Mouse (Mus musculus): ENCODE results near the gene Akap5. TPM values are rescaled to one million over a fixed set of nuclear protein-coding genes. Genes with fewer than 3 reads are reported as not detected.

The Akap5 gene
- polyA plus RNA-seq, 1 experiment from 2014 or later: 12.3 TPM

GRCm38 (mm10) chr12:76360868-76361267, 36.2 kb downstream of the Akap5 start:
- Histone ChIP-seq H3K27ac (ENCODE audit: low read depth, low read length) (no peak overlapping the region), H3K9ac (ENCODE audit: low read depth, low read length) (no peak overlapping the region), H3K36me3 (ENCODE audit: control insufficient read depth, insufficient read depth, low read length) (no peaks in the 10 kb centered on the region), H3K4me3 (ENCODE audit: low read length) (no peak overlapping the region), H3K4me2 (ENCODE audit: low read length) (no peak overlapping the region), H3K9me3 (ENCODE audit: control insufficient read depth, low read length) (no peaks in the 10 kb centered on the region), H3K27me3 (replicated peaks; ENCODE audit: control insufficient read depth, insufficient read depth, low read length) (no peaks in the 10 kb centered on the region), H3K4me1 (ENCODE audit: control insufficient read depth, insufficient read depth, low read depth, low read length) (peaks cover 3% of the 10 kb centered on the region; the same call in 1 of the 2 replicates)
- 45% methylated on average over 1 of the region's 1 CpGs for WGBS
- no peak for ATAC-seq

- 72% methylated on average over 9 of the region's 9 CpGs for WGBS
- no peaks in the 10 kb centered on the region for H3K9me3 ChIP-seq (ENCODE audit: control insufficient read depth, low read length)
- no peak overlapping the region for H3K9ac ChIP-seq (ENCODE audit: low read depth, low read length)
- no peaks in the 10 kb centered on the region for H3K27me3 ChIP-seq (replicated peaks; ENCODE audit: control insufficient read depth, insufficient read depth, low read length)
- H3K4me1 ChIP-seq (ENCODE audit: control insufficient read depth, insufficient read depth, low read depth, low read length): peaks cover 3% of the 10 kb centered on the region; the same call in 1 of the 2 replicates
- no peak for ATAC-seq
- no peak overlapping the region for H3K4me2 ChIP-seq (ENCODE audit: low read length)
- no peak overlapping the region for H3K4me3 ChIP-seq (ENCODE audit: low read length)
- no peaks in the 10 kb centered on the region for H3K36me3 ChIP-seq (ENCODE audit: control insufficient read depth, insufficient read depth, low read length)
- H3K27ac ChIP-seq (ENCODE audit: low read depth, low read length): no peak overlapping the region
These were observed 37.0 kb downstream of the Akap5 start for GRCm38 (mm10) chr12:76361405-76362302.

- H3K9ac ChIP-seq (ENCODE audit: low read depth, low read length): no peak overlapping the region
These were observed 37.6 kb downstream of the Akap5 start for GRCm38 (mm10) chr12:76362303-76362676.

GRCm38 (mm10) chr12:76366276-76366675, 41.6 kb downstream of the Akap5 start:
- H3K9me3 ChIP-seq (ENCODE audit: control insufficient read depth, low read length): no peaks in the 10 kb centered on the region
- WGBS: 84% methylated on average over 3 of the region's 3 CpGs

More at GRCm38 (mm10) chr12:76362303-76362676, 37.6 kb downstream of the Akap5 start:
- Histone ChIP-seq H3K9me3 (ENCODE audit: control insufficient read depth, low read length) (no peaks in the 10 kb centered on the region), H3K27ac (ENCODE audit: low read depth, low read length) (no peak overlapping the region), H3K4me2 (ENCODE audit: low read length) (no peak overlapping the region), H3K36me3 (ENCODE audit: control insufficient read depth, insufficient read depth, low read length) (no peaks in the 10 kb centered on the region), H3K4me1 (ENCODE audit: control insufficient read depth, insufficient read depth, low read depth, low read length) (peaks cover 8% of the 10 kb centered on the region), H3K27me3 (replicated peaks; ENCODE audit: control insufficient read depth, insufficient read depth, low read length) (no peaks in the 10 kb centered on the region), H3K4me3 (ENCODE audit: low read length) (no peak overlapping the region)
- no peak for ATAC-seq
- 88% methylated on average over 9 of the region's 9 CpGs for WGBS

GRCm38 (mm10) chr12:76367096-76367995, 42.7 kb downstream of the Akap5 start:
- ATAC-seq: no peak
- Histone ChIP-seq H3K9me3 (ENCODE audit: control insufficient read depth, low read length) (no peaks in the 10 kb centered on the region), H3K36me3 (ENCODE audit: control insufficient read depth, insufficient read depth, low read length) (no peaks in the 10 kb centered on the region), H3K4me1 (ENCODE audit: control insufficient read depth, insufficient read depth, low read depth, low read length) (peaks cover 27% of the 10 kb centered on the region), H3K27me3 (replicated peaks; ENCODE audit: control insufficient read depth, insufficient read depth, low read length) (no peaks in the 10 kb centered on the region), H3K27ac (ENCODE audit: low read depth, low read length) (0 out of 2 replicates have a peak overlapping the region, but pooled peaks have one; percentile 34), H3K4me3 (ENCODE audit: low read length) (peak overlapping the region; percentile 5; the same call in 1 of the 2 replicates), H3K4me2 (ENCODE audit: low read length) (peak overlapping the region; percentile 88), H3K9ac (ENCODE audit: low read depth, low read length) (0 out of 2 replicates have a peak overlapping the region, but pooled peaks have one; percentile 100)
- 24% methylated on average over 14 of the region's 14 CpGs for WGBS

More at GRCm38 (mm10) chr12:76366276-76366675, 41.6 kb downstream of the Akap5 start:
- Histone ChIP-seq H3K4me1 (ENCODE audit: control insufficient read depth, insufficient read depth, low read depth, low read length) (peaks cover 21% of the 10 kb centered on the region), H3K36me3 (ENCODE audit: control insufficient read depth, insufficient read depth, low read length) (no peaks in the 10 kb centered on the region), H3K4me3 (ENCODE audit: low read length) (no peak overlapping the region), H3K27ac (ENCODE audit: low read depth, low read length) (no peak overlapping the region), H3K9ac (ENCODE audit: low read depth, low read length) (no peak overlapping the region), H3K27me3 (replicated peaks; ENCODE audit: control insufficient read depth, insufficient read depth, low read length) (no peaks in the 10 kb centered on the region), H3K4me2 (ENCODE audit: low read length) (no peak overlapping the region)
- no peak for ATAC-seq

GRCm38 (mm10) chr12:76368201-76368789, 43.6 kb downstream of the Akap5 start:
- peak overlapping the region; percentile 97 for H3K4me3 ChIP-seq (ENCODE audit: low read length)
- peak overlapping the region; percentile 100 for H3K9ac ChIP-seq (ENCODE audit: low read depth, low read length)
- no peaks in the 10 kb centered on the region for H3K9me3 ChIP-seq (ENCODE audit: control insufficient read depth, low read length)
- 8% methylated on average over 9 of the region's 9 CpGs for WGBS
- H3K36me3 ChIP-seq (ENCODE audit: control insufficient read depth, insufficient read depth, low read length): no peaks in the 10 kb centered on the region
- peak overlapping the region; percentile 88 for H3K4me2 ChIP-seq (ENCODE audit: low read length)
- no peaks in the 10 kb centered on the region for H3K27me3 ChIP-seq (replicated peaks; ENCODE audit: control insufficient read depth, insufficient read depth, low read length)
- ATAC-seq: no peak
- peak overlapping the region; percentile 99 for H3K27ac ChIP-seq (ENCODE audit: low read depth, low read length)
- H3K4me1 ChIP-seq (ENCODE audit: control insufficient read depth, insufficient read depth, low read depth, low read length): peaks cover 27% of the 10 kb centered on the region

- no peaks in the 10 kb centered on the region for H3K36me3 ChIP-seq (ENCODE audit: control insufficient read depth, insufficient read depth, low read length)
- H3K9ac ChIP-seq (ENCODE audit: low read depth, low read length): peak overlapping the region; percentile 100
- peak overlapping the region; percentile 97 for H3K4me3 ChIP-seq (ENCODE audit: low read length)
- under 1% methylated on average over 24 of the region's 26 CpGs for WGBS
- peak; percentile 48 for ATAC-seq
- H3K4me1 ChIP-seq (ENCODE audit: control insufficient read depth, insufficient read depth, low read depth, low read length): peaks cover 27% of the 10 kb centered on the region
- peak overlapping the region; percentile 88 for H3K4me2 ChIP-seq (ENCODE audit: low read length)
- no peaks in the 10 kb centered on the region for H3K9me3 ChIP-seq (ENCODE audit: control insufficient read depth, low read length)
- no peaks in the 10 kb centered on the region for H3K27me3 ChIP-seq (replicated peaks; ENCODE audit: control insufficient read depth, insufficient read depth, low read length)
- peak overlapping the region; percentile 99 for H3K27ac ChIP-seq (ENCODE audit: low read depth, low read length)
These were observed 44.1 kb downstream of the Akap5 start for GRCm38 (mm10) chr12:76368790-76369205.

- H3K9ac ChIP-seq (ENCODE audit: low read depth, low read length): peak within 1 kb of the TSS; percentile 100
- peak within 1 kb of the TSS; percentile 88 for H3K4me2 ChIP-seq (ENCODE audit: low read length)
- peak within 1 kb of the TSS; percentile 97 for H3K4me3 ChIP-seq (ENCODE audit: low read length)
- no peaks in the 10 kb centered on the region for H3K36me3 ChIP-seq (ENCODE audit: control insufficient read depth, insufficient read depth, low read length)
- under 1% methylated on average over 85 of the region's 96 CpGs for WGBS
- H3K4me1 ChIP-seq (ENCODE audit: control insufficient read depth, insufficient read depth, low read depth, low read length): peaks cover 27% of the 10 kb centered on the region
- H3K27ac ChIP-seq (ENCODE audit: low read depth, low read length): peak within 1 kb of the TSS; percentile 99
- H3K9me3 ChIP-seq (ENCODE audit: control insufficient read depth, low read length): no peaks in the 10 kb centered on the region
- no peaks in the 10 kb centered on the region for H3K27me3 ChIP-seq (replicated peaks; ENCODE audit: control insufficient read depth, insufficient read depth, low read length)
- ATAC-seq: peak; percentile 95
These were observed 44.7 kb downstream of the Akap5 start, which contains the start of gene Zbtb25 for GRCm38 (mm10) chr12:76369206-76369977. Zbtb25 (minus strand) TSS chr12:76369602.

Data from hindbrain, embryonic 16.5 days (tissue).